Mouse (Mus musculus): ENCODE data around the gene Slc2a6. TPM values are rescaled to one million over a fixed set of nuclear protein-coding genes. Genes with fewer than 3 reads are reported as not detected.
A peak's percentile ranks its signal among the peaks of the same experiment; 100 is the strongest.

Gene Slc2a6
- total and polyA plus RNA-seq, 3 experiments = 2.6 to 3.2 TPM; not detected in 1

- no peaks in the 10 kb centered on the region for H3K27me3 ChIP-seq (ENCODE audit: control insufficient read depth in 1 of 2, insufficient read depth in 2 of 2, low read length in 2 of 2)
- TF ChIP-seq ETS1 (IDR thresholded peaks at IDR 0.05; ENCODE audit: low read depth, low read length) = no peak
- TF ChIP-seq UBTF (IDR thresholded peaks at IDR 0.05; ENCODE audit: borderline replicate concordance, insufficient read depth, low read depth, low read length) = no peak
- TF ChIP-seq USF2 (IDR thresholded peaks at IDR 0.05; ENCODE audit: borderline replicate concordance in 1 of 2, insufficient read depth in 1 of 2, low read depth in 1 of 2, low read length in 2 of 2) = no peak
- no peak for TF ChIP-seq POLR2AphosphoS2 (IDR thresholded peaks at IDR 0.05; ENCODE audit: low read length)
- TF ChIP-seq MAX (IDR thresholded peaks at IDR 0.05; ENCODE audit: low read length) = 0 out of 2 replicates have a peak, but pooled peaks have one; percentile 34
- TF ChIP-seq GATA1 (IDR thresholded peaks at IDR 0.05; ENCODE audit: low read depth, low read length) = no peak
- TF ChIP-seq CHD1 (IDR thresholded peaks at IDR 0.05; ENCODE audit: low read depth, low read length) = 0 out of 2 replicates have a peak, but pooled peaks have one; percentile 69
- no peak for TF ChIP-seq RAD21 (IDR thresholded peaks at IDR 0.05; ENCODE audit: low read depth, low read length)
- no peak for TF ChIP-seq MEF2A (IDR thresholded peaks at IDR 0.05; ENCODE audit: extremely low read depth, insufficient replicate concordance, low read depth, low read length, poor library complexity, severe bottlenecking)
- no peak for TF ChIP-seq E2F4 (IDR thresholded peaks at IDR 0.05; ENCODE audit: borderline replicate concordance, low read depth, low read length)
- TF ChIP-seq RCOR1 (IDR thresholded peaks at IDR 0.05; ENCODE audit: low read depth, low read length) = no peak
- no peak for TF ChIP-seq EP300 (IDR thresholded peaks at IDR 0.05; ENCODE audit: low read depth in 1 of 2, low read length in 2 of 2)
- no peak for TF ChIP-seq MAFK (IDR thresholded peaks at IDR 0.05; ENCODE audit: borderline replicate concordance, low read depth, low read length)
- TF ChIP-seq TCF12 (IDR thresholded peaks at IDR 0.05; ENCODE audit: low read depth, low read length) = no peak
- 0 out of 2 replicates have a peak, but pooled peaks have one; percentile 35 for TF ChIP-seq HCFC1 (IDR thresholded peaks at IDR 0.05; ENCODE audit: low read depth, low read length)
- TF ChIP-seq CTCF (IDR thresholded peaks at IDR 0.05 in 2 of 3, conservative IDR thresholded peaks at IDR 0.05 in 1 of 3; ENCODE audit: control insufficient read depth in 1 of 3, insufficient read depth in 1 of 3, low read depth in 2 of 3, low read length in 3 of 3, poor library complexity in 1 of 3, severe bottlenecking in 1 of 3) = peak in 1 of 3 experiments; percentile 20; a peak in 2 of 6 replicates
- no peak for TF ChIP-seq ZKSCAN1 (IDR thresholded peaks at IDR 0.05; ENCODE audit: low read depth, low read length)
- no peak for TF ChIP-seq CHD2 (IDR thresholded peaks at IDR 0.05; ENCODE audit: low read length)
- no peak; the same call in none of the 2 replicates for TF ChIP-seq MXI1 (IDR thresholded peaks at IDR 0.05; ENCODE audit: low read depth, low read length)
- no peak for TF ChIP-seq JUND (IDR thresholded peaks at IDR 0.05; ENCODE audit: low read depth, low read length)
- TF ChIP-seq SMC3 (IDR thresholded peaks at IDR 0.05; ENCODE audit: low read depth, low read length) = no peak
- no peak for TF ChIP-seq MAZ (IDR thresholded peaks at IDR 0.05; ENCODE audit: low read depth, low read length)
- H3K4me1 ChIP-seq (ENCODE audit: control insufficient read depth in 1 of 2, insufficient read depth in 2 of 2, low read length in 2 of 2) = peaks cover 0 to 5% of the 10 kb centered on the region in 2 experiments; a peak in 2 of 4 replicates
- peak overlapping the region; percentile 66 for H3K9ac ChIP-seq (ENCODE audit: control insufficient read depth, low read depth, low read length, poor library complexity, severe bottlenecking)
- peak overlapping the region; percentile 65 to 94 for H3K4me3 ChIP-seq (ENCODE audit: control insufficient read depth in 1 of 2, insufficient read depth in 1 of 2, low read depth in 2 of 2, low read length in 2 of 2)
- 0 out of 4 replicates have a peak, but pooled peaks cover 0 to 2% of the 10 kb centered on the region in 2 experiments for H3K36me3 ChIP-seq (ENCODE audit: control insufficient read depth in 1 of 2, insufficient read depth in 2 of 2, low read length in 2 of 2)
- no peaks in the 10 kb centered on the region for H3K79me2 ChIP-seq (ENCODE audit: control insufficient read depth, insufficient read depth, low read length, poor library complexity)
- peak overlapping the region; percentile 60 for H3K27ac ChIP-seq (ENCODE audit: control insufficient read depth, low read depth, low read length)
- peak; percentile 71 for DNase-seq (ENCODE audit: low read depth, low spot score)
- no peaks in the 10 kb centered on the region for H3K9me3 ChIP-seq (replicated peaks; ENCODE audit: insufficient read depth, low read length)
Observed at GRCm38 (mm10) chr2:26997993-26998392, 29.8 kb downstream of the Slc2a6 start.
